Mouse (Mus musculus) midbrain, embryonic 11.5 days (tissue): ENCODE data around the gene Pate4. TPM values are rescaled to one million over a fixed set of nuclear protein-coding genes. Genes with fewer than 3 reads are reported as not detected.
"Not testable (repeated sequence)": the region's sequence is repeated elsewhere in the genome, so short reads cannot be mapped to it uniquely, and the experiment has no call there.

ENCODE experiments used
- ATAC-seq: fragments of 200-750 bp; cut with Nextera tagmentation; 2 replicates; pipeline ENCODE4 v1.8.0; 2017; ENCODE audit warnings: moderate TSS enrichment, moderate library complexity; ENCODE audit not compliant: low FRiP score
- DNase-seq: peaks from one replicate; pipeline ENCODE4 v3.0.0; 2015; ENCODE audit warnings: low spot score; ENCODE audit errors: missing footprints
- H3K27ac ChIP-seq: fragments of 300-500 bp; sonication (generic); 2 replicates; pipeline ENCODE4 v1.5.1; 2014; ENCODE audit warnings: low read depth, low read length
- H3K27me3 ChIP-seq: fragments of 300-500 bp; sonication (generic); 2 replicates; pipeline ENCODE4 v1.6.1; 2014; ENCODE audit warnings: mild to moderate bottlenecking, low read length, moderate library complexity, mixed read lengths; ENCODE audit not compliant: control insufficient read depth, insufficient read depth
- H3K36me3 ChIP-seq: fragments of 300-500 bp; sonication (generic); 2 replicates; pipeline ENCODE4 v1.6.1; 2014; ENCODE audit warnings: mild to moderate bottlenecking, low read length, moderate library complexity, mixed read lengths; ENCODE audit not compliant: control insufficient read depth, insufficient read depth
- H3K4me1 ChIP-seq: fragments of 300-500 bp; sonication (generic); 2 replicates; pipeline ENCODE4 v1.6.1; 2014; ENCODE audit warnings: low read length; ENCODE audit not compliant: control insufficient read depth, insufficient read depth
- H3K4me2 ChIP-seq: fragments of 300-500 bp; sonication (generic); 2 replicates; pipeline ENCODE4 v1.6.1; 2014; ENCODE audit warnings: mild to moderate bottlenecking, moderate library complexity
- H3K4me3 ChIP-seq: fragments of 300-500 bp; sonication (generic); 2 replicates; pipeline ENCODE4 v1.5.1; 2014; ENCODE audit warnings: low read depth, low read length
- H3K9ac ChIP-seq: fragments of 300-500 bp; sonication (generic); 2 replicates; pipeline ENCODE4 v1.6.1; 2014; ENCODE audit warnings: low read length
- H3K9me3 ChIP-seq: fragments of 300-500 bp; sonication (generic); 2 replicates; pipeline ENCODE4 v1.6.1; 2016; ENCODE audit warnings: low read length; ENCODE audit not compliant: control insufficient read depth
- WGBS: fragments of 180-500 bp; shearing (Covaris S2); extraction: QIAGEN DNeasy Blood & Tissue Kit; methylation state at CpG from one replicate; pipeline ENCODE4 v1.1.7; 2014; 5-methylcytosine and 5-hydroxymethylcytosine counted together
- polyA plus RNA-seq: library from polyadenylated mRNA; unstranded; fragments of >200 nt; fragmentation: Nextera tagmentation; extraction: Ambion mirVana; gene quantifications from 2 replicates; pipeline ENCODE4 v1.2.1, GENCODE M21; 2014

Gene Pate4
- not detected in 2 replicates for polyA plus RNA-seq

GRCm38 (mm10) chr9:35611841-35612240, at the start of gene Pate4:
Gene Pate4 (minus strand): TSS chr9:35611941.
- Histone ChIP-seq H3K27me3 (no peaks in the 10 kb centered on the region), H3K27ac (no peak within 1 kb of the TSS), H3K4me2 (no peak within 1 kb of the TSS), H3K4me3 (no peak within 1 kb of the TSS), H3K36me3 (no peaks in the 10 kb centered on the region), H3K4me1 (no peaks in the 10 kb centered on the region), H3K9ac (no peak within 1 kb of the TSS), H3K9me3 (no peaks in the 10 kb centered on the region)
- ATAC-seq (no peak), DNase-seq (no peak)
- WGBS, result 96% methylated on average over 1 of the region's 1 CpGs

GRCm38 (mm10) chr9:35648102-35648501, 36.4 kb upstream of the Pate4 start, which contains the start of gene Pate3:
Gene Pate3 (minus strand): TSS chr9:35648202.
- Histone ChIP-seq H3K4me3 (no peak within 1 kb of the TSS), H3K9ac (no peak within 1 kb of the TSS), H3K9me3 (no peaks in the 10 kb centered on the region; the same call in 1 of the 2 replicates), H3K4me2 (no peak within 1 kb of the TSS), H3K36me3 (no peaks in the 10 kb centered on the region), H3K27me3 (no peaks in the 10 kb centered on the region), H3K4me1 (no peaks in the 10 kb centered on the region), H3K27ac (no peak within 1 kb of the TSS)
- no peak for DNase-seq
- 88% methylated on average over 1 of the region's 1 CpGs for WGBS
- no peak for ATAC-seq

- no peaks in the 10 kb centered on the region for H3K27me3 ChIP-seq
- H3K9ac ChIP-seq, result no peak overlapping the region
- H3K4me2 ChIP-seq, result no peak overlapping the region
- no peaks in the 10 kb centered on the region for H3K9me3 ChIP-seq
- H3K36me3 ChIP-seq, result no peaks in the 10 kb centered on the region
- no peaks in the 10 kb centered on the region for H3K4me1 ChIP-seq
- WGBS, result 83% methylated on average over 1 of the region's 1 CpGs
- no peak overlapping the region for H3K4me3 ChIP-seq
- DNase-seq, result no peak
- H3K27ac ChIP-seq, result no peak overlapping the region
- no peak for ATAC-seq
Observed at GRCm38 (mm10) chr9:35632981-35633380, 21.2 kb upstream of the Pate4 start.

- H3K4me1 ChIP-seq, H3K9ac ChIP-seq, H3K36me3 ChIP-seq, H3K4me2 ChIP-seq, H3K27ac ChIP-seq, H3K27me3 ChIP-seq, ATAC-seq, H3K4me3 ChIP-seq, H3K9me3 ChIP-seq, DNase-seq: not testable (repeated sequence)
- 73% methylated on average over 2 of the region's 2 CpGs for WGBS
Observed at GRCm38 (mm10) chr9:35616784-35617183, 5.0 kb upstream of the Pate4 start.

GRCm38 (mm10) chr9:35614005-35614404, 2.3 kb upstream of the Pate4 start:
- H3K4me3 ChIP-seq, result no peak overlapping the region
- DNase-seq (no peak), ATAC-seq (no peak)
- no peaks in the 10 kb centered on the region for H3K4me1 ChIP-seq
- H3K4me2 ChIP-seq, result no peak overlapping the region
- no peaks in the 10 kb centered on the region for H3K36me3 ChIP-seq
- no peaks in the 10 kb centered on the region for H3K9me3 ChIP-seq
- H3K27me3 ChIP-seq, result no peaks in the 10 kb centered on the region
- no peak overlapping the region for H3K27ac ChIP-seq
- H3K9ac ChIP-seq, result no peak overlapping the region
- WGBS, result 36% methylated on average over 2 of the region's 2 CpGs

- WGBS, result 76% methylated on average over 8 of the region's 8 CpGs
- Histone ChIP-seq H3K4me1 (no peaks in the 10 kb centered on the region), H3K36me3 (no peaks in the 10 kb centered on the region), H3K9ac (no peak overlapping the region), H3K4me3 (no peak overlapping the region), H3K27me3 (no peaks in the 10 kb centered on the region), H3K4me2 (no peak overlapping the region), H3K27ac (no peak overlapping the region), H3K9me3 (no peaks in the 10 kb centered on the region)
- ATAC-seq (no peak), DNase-seq (peak; percentile 51)
Observed at GRCm38 (mm10) chr9:35607647-35608405, 3.9 kb downstream of the Pate4 start.

GRCm38 (mm10) chr9:35592903-35593302, 18.8 kb downstream of the Pate4 start:
- 24% methylated on average over 2 of the region's 2 CpGs for WGBS
- Histone ChIP-seq H3K4me1 (no peaks in the 10 kb centered on the region), H3K4me2 (no peak overlapping the region), H3K9ac (no peak overlapping the region), H3K4me3 (no peak overlapping the region), H3K9me3 (no peaks in the 10 kb centered on the region), H3K36me3 (no peaks in the 10 kb centered on the region), H3K27ac (no peak overlapping the region), H3K27me3 (no peaks in the 10 kb centered on the region)
- no peak for ATAC-seq
- peak; percentile 85 for DNase-seq

- no peak for ATAC-seq
Observed at GRCm38 (mm10) chr9:35587674-35588073, 24.1 kb downstream of the Pate4 start.

GRCm38 (mm10) chr9:35574416-35574815, 37.3 kb downstream of the Pate4 start:
- ATAC-seq (no peak), DNase-seq (peak; percentile 86)
- H3K4me3 ChIP-seq, result peak overlapping the region; percentile 6; the same call in 1 of the 2 replicates
- no peak overlapping the region for H3K27ac ChIP-seq
- H3K27me3 ChIP-seq, result peaks cover 6% of the 10 kb centered on the region; the same call in 1 of the 2 replicates
- WGBS, result 2% methylated on average over 32 of the region's 32 CpGs
- no peak overlapping the region for H3K9ac ChIP-seq
- H3K4me1 ChIP-seq, result peaks cover 4% of the 10 kb centered on the region
- no peaks in the 10 kb centered on the region for H3K36me3 ChIP-seq
- no peaks in the 10 kb centered on the region for H3K9me3 ChIP-seq
- H3K4me2 ChIP-seq, result peak overlapping the region; percentile 28; the same call in 1 of the 2 replicates

More at GRCm38 (mm10) chr9:35587674-35588073, 24.1 kb downstream of the Pate4 start:
- Histone ChIP-seq H3K27ac (no peak overlapping the region), H3K4me2 (no peak overlapping the region), H3K9me3 (no peaks in the 10 kb centered on the region), H3K9ac (no peak overlapping the region), H3K36me3 (no peaks in the 10 kb centered on the region), H3K4me3 (no peak overlapping the region), H3K4me1 (no peaks in the 10 kb centered on the region), H3K27me3 (no peaks in the 10 kb centered on the region)
- 38% methylated on average over 1 of the region's 1 CpGs for WGBS
- DNase-seq, result no peak
